Mouse (Mus musculus) MEL (cell line): ENCODE measurements around the gene Arrdc1.

Experiments
- CHD1 ChIP-seq: IDR thresholded peaks from 2 replicates; pipeline ENCODE4 v1.6.1; 2012; ENCODE audit warnings: low read depth, mild to moderate bottlenecking, inconsistent platforms, low read length, improper control_type of control experiment
- CTCF ChIP-seq, 3 experiments: IDR thresholded peaks in 2 of 3; conservative IDR thresholded peaks in 1 of 3; 2 replicates each; pipeline ENCODE4 v1.5.1; 2011 to 2012; ENCODE audit warnings: low read length in 3 of 3, low read depth in 2 of 3, mild to moderate bottlenecking in 2 of 3, improper control_type of control experiment in 1 of 3, inconsistent platforms in 1 of 3, mixed read lengths in 1 of 3, moderate library complexity in 1 of 3; ENCODE audit not compliant: control insufficient read depth in 1 of 3, insufficient read depth in 1 of 3, poor library complexity in 1 of 3, severe bottlenecking in 1 of 3
- E2F4 ChIP-seq: IDR thresholded peaks from 2 replicates; pipeline ENCODE4 v1.6.1; 2011; ENCODE audit warnings: low read depth, low read length, improper control_type of control experiment, borderline replicate concordance
- EP300 ChIP-seq, 2 experiments: IDR thresholded peaks; 2 replicates each; pipeline ENCODE4 v1.6.1; 2011; ENCODE audit warnings: improper control_type of control experiment in 2 of 2, low read length in 2 of 2, low read depth in 1 of 2, mild to moderate bottlenecking in 1 of 2
- ETS1 ChIP-seq: IDR thresholded peaks from 2 replicates; pipeline ENCODE4 v1.6.1; 2012; ENCODE audit warnings: low read depth, mild to moderate bottlenecking, inconsistent platforms, low read length, improper control_type of control experiment, moderate library complexity
- JUND ChIP-seq: IDR thresholded peaks from 2 replicates; pipeline ENCODE4 v1.6.1; 2011; ENCODE audit warnings: low read depth, mild to moderate bottlenecking, improper control_type of control experiment, low read length
- MEF2A ChIP-seq: IDR thresholded peaks from 2 replicates; pipeline ENCODE4 v1.6.1; 2014; ENCODE audit warnings: low read depth, mild to moderate bottlenecking, inconsistent platforms, low read length, improper control_type of control experiment; ENCODE audit not compliant: poor library complexity, insufficient replicate concordance, severe bottlenecking; ENCODE audit errors: extremely low read depth
- MYB ChIP-seq: IDR thresholded peaks from 2 replicates; pipeline ENCODE4 v1.6.1; 2011; ENCODE audit warnings: mild to moderate bottlenecking, low read depth, low read length, improper control_type of control experiment
- MYC ChIP-seq: IDR thresholded peaks from 2 replicates; pipeline ENCODE4 v1.6.1; 2011; ENCODE audit warnings: low read depth, mild to moderate bottlenecking, low read length, improper control_type of control experiment, moderate library complexity
- POLR2A ChIP-seq, 2 experiments: IDR thresholded peaks; 2 replicates each; pipeline ENCODE4 v1.6.1; 2011 to 2012; ENCODE audit warnings: low read length in 2 of 2, mild to moderate bottlenecking in 2 of 2, control low read depth in 1 of 2, improper control_type of control experiment in 1 of 2, low read depth in 1 of 2, moderate library complexity in 1 of 2; ENCODE audit not compliant: control insufficient read depth in 1 of 2, insufficient read depth in 1 of 2, poor library complexity in 1 of 2
- ZC3H11A ChIP-seq: IDR thresholded peaks from 2 replicates; pipeline ENCODE4 v1.6.1; 2012; ENCODE audit warnings: low read depth, mild to moderate bottlenecking, inconsistent platforms, low read length, improper control_type of control experiment

DNA sequence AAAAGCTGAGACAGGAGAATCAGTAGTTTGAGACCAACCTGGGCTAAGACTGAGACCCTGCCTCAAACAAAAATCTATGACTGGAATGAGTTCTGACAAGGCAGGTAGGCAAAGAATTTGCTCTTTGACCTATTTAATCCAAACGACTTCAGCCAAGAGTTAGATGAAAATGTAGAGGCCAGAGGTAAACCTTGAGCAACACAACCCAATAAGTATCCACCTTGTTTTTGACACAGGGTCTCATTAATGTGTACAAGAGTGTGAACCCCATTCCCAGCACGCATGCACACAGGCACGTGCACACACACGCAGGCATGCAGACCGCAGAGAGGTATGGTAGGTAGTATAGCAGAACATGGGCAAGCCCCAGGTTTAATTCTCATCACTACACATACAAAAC, 42.7 kb downstream of the Arrdc1 start:
- no peak for TF ChIP-seq CTCF (IDR thresholded peaks at IDR 0.05 in 2 of 3, conservative IDR thresholded peaks at IDR 0.05 in 1 of 3; ENCODE audit: control insufficient read depth in 1 of 3, insufficient read depth in 1 of 3, low read depth in 2 of 3, low read length in 3 of 3, poor library complexity in 1 of 3, severe bottlenecking in 1 of 3)
- no peak for TF ChIP-seq EP300 (IDR thresholded peaks at IDR 0.05; ENCODE audit: low read depth in 1 of 2, low read length in 2 of 2)
- no peak for TF ChIP-seq MEF2A
- TF ChIP-seq JUND, result no peak
- TF ChIP-seq MYC, result no peak
- no peak for TF ChIP-seq E2F4
- TF ChIP-seq ZC3H11A, result no peak
- TF ChIP-seq POLR2A (IDR thresholded peaks at IDR 0.05; ENCODE audit: control insufficient read depth in 1 of 2, insufficient read depth in 1 of 2, low read depth in 1 of 2, low read length in 2 of 2, poor library complexity in 1 of 2), result no peak
- TF ChIP-seq CHD1, result no peak
- TF ChIP-seq MYB, result no peak
- TF ChIP-seq ETS1, result no peak
